Mouse (Mus musculus): ENCODE results near the gene Psd.

- TF ChIP-seq CTCF (IDR thresholded peaks at IDR 0.05) (no peak), POLR2A (IDR thresholded peaks at IDR 0.05; ENCODE audit: insufficient read depth, low read depth, low read length) (no peak), EP300 (IDR thresholded peaks at IDR 0.05; ENCODE audit: insufficient read depth, low read depth, low read length) (no peak)
These were observed 9.4 kb downstream of the Psd start for GRCm38 (mm10) chr19:46317546-46317885.

Measured in heart, adult 2 months (tissue).